Mouse (Mus musculus) urinary bladder, postnatal 4 days (tissue): Measurements from ENCODE around the gene Plin3.

ENCODE experiments used
- DNase-seq, 2 experiments: peaks; one replicate each; pipeline ENCODE4 v3.0.0; 2021 to 2022; ENCODE audit warnings: low spot score in 2 of 2

The Plin3 gene

GRCm38 (mm10) chr17:56251136-56251829 lies 41.4 kb downstream of the Plin3 start:
- DNase-seq: no peak

GRCm38 (mm10) chr17:56245608-56246007 lies 47.1 kb downstream of the Plin3 start:
- DNase-seq: no peak

- DNase-seq: peak; percentile 74 to 94
These were observed 50.9 kb downstream of the Plin3 start for GRCm38 (mm10) chr17:56241541-56242401.

GRCm38 (mm10) chr17:56233818-56234469 lies 58.7 kb downstream of the Plin3 start:
- no peak for DNase-seq

- DNase-seq: no peak
These were observed 59.3 kb downstream of the Plin3 start for GRCm38 (mm10) chr17:56233389-56233788.

- DNase-seq: no peak
These were observed 62.7 kb downstream of the Plin3 start for GRCm38 (mm10) chr17:56229943-56230342.
